Mouse (Mus musculus): ENCODE measurements around the gene Gm21970. TPM values are rescaled to one million over a fixed set of nuclear protein-coding genes. Genes with fewer than 3 reads are reported as not detected.

Gene Gm21970
- total RNA-seq, 2 experiments from 2014 or later: not detected

DNA sequence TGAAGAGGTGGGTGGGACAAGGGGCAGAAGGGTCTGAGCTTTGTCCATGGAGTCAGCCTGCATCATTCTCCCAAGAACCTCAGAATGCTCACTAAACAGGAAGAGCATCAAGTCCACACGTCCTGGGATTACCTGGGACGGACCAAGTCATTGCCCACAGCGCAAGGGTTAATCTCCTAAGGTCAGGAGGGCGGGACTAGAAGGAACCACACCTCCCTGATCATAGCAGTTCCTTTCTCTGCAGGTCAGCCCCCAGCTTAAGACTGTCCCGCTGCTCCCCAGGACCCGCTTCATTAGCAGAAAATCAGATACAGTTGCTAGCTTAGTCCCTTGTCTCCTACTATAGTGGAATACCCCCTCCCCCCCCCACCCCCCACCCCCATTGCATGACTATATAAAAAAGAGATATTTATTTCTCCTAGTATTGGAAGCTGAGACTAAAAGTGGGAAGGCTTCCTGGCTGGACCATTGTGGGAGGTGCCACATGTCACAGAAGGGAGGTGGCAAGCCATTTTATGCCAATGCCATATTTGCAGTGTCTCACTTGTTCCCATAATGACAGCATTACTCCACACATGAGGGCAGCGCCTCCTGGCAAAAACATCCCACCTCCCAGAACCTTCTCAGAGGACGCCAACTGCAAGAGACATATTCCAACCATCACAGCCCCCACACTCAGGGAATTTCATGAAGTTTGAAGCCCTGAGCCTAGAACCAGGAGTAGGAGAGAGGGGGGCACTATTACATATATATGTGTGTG lies 4.3 kb downstream of the Gm21970 start:
- intact Hi-C loops (cut with DNase I): no loop called here

GRCm38 (mm10) chr16:91396844-91397537 lies 5.5 kb downstream of the Gm21970 start:
- no peak for DNase-seq
- intact Hi-C loops (cut with DNase I): no loop called here

More for the DNA sequence above, 4.3 kb downstream of the Gm21970 start:
- DNase-seq: no peak

DNA sequence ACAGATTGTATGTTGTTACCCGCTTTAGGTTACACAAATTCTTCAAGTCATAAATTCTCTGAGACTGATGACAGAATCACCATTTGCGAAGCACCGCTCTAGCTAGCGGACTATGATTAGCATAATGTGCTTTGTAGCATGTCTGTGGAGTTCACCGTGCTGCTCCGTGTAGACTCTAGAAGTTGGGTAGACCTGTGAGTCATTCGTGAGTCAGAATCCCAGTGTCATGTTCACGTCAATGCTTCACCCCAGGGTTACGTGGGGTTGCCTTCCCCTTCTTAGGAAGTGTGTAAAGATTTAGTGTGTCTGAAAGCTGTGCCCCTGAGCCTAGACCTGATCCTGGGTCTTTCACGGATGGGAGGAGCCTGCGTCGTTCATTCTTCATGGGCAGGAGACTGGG lies 6.5 kb downstream of the Gm21970 start:
- DNase-seq: no peak
- intact Hi-C loops (cut with DNase I): no loop called here

DNA sequence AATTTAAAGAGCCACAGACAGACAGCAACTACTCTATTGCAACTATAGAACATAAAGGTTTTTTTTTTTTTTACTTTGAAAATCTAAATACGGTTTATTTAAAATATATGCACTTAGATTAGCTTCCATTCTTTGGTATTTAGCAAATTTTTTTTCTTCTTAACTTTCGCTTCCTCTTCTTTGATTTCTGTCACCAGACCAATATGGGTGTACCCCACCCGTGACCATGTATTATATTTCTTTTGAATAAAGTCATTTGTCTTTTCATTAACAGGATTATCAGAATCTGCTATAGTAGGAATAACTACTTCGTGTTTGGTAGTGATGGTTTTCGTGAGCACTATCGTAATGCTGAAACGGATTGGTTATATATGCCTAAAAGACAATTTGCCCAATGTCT lies 7.4 kb downstream of the Gm21970 start:
- intact Hi-C loops (cut with DNase I): no loop called here
- DNase-seq: no peak

DNA sequence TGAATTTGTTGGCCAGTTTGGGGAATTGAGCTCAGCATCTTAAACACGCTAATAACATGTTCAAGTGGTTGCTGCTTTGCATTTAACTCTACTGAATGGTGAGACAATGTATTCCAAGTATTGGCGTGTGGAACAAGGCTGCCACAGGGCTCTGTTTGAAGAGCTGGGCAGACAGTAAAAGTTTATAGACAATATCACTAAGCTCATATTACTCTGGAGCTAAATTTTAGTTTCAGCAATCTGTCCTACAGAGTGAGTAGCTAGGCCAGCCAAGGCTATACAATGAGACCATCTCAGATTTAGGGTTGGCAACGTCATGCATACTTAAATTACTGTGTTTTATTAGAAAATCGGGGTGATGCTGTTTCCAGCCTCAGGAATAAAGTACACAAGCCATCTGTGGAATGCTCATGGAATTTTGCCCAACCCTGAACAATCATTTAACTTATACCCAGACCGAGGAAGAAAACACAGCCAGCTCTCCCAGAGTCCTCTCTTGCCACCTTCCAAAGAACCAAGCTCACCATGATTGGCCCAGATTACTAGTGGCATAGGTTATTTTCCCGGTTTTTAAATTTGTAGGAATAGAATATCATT lies 10.1 kb downstream of the Gm21970 start:
- intact Hi-C loops (cut with DNase I): no loop called here
- no peak for DNase-seq

DNA sequence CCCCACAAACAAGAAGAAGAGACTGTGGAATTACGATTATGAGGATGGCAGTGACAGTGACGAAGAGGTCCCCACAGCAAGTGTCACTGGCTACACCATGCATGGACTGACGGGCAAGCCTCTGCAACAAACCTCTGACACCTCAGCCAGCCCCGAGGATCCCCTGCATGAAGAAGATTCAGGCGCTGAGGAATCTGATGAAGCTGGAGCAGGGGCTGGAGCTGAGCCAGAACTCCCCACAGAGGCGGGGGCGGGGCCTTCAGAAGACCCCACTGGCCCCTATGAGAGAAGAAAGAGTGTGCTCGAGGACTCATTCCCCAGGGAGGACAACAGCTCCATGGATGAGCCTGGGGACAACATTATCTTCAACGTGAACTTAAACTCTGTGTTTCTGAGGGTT lies 12.3 kb downstream of the Gm21970 start:
- DNase-seq: no peak
- intact Hi-C loops (cut with DNase I): no loop called here

DNA sequence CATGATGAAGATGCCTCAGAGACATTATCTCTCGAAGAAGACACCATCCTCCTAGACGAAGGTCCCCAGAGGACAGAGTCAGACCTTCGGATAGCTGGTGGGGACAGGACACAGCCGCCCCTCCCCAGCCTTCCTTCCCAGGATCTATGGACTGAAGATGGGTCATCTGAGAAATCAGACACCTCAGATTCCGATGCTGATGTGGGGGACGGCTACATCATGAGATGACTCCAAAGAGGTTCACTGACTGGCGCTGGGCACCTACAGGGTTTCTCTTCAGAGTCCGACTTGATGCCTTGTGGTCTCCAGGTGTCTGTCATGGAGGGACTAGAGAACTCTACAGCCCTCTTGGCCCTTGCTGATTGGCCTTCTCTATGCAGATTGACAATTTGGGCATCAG lies 12.7 kb downstream of the Gm21970 start:
- intact Hi-C loops (cut with DNase I): no loop called here
- DNase-seq: no peak

DNA sequence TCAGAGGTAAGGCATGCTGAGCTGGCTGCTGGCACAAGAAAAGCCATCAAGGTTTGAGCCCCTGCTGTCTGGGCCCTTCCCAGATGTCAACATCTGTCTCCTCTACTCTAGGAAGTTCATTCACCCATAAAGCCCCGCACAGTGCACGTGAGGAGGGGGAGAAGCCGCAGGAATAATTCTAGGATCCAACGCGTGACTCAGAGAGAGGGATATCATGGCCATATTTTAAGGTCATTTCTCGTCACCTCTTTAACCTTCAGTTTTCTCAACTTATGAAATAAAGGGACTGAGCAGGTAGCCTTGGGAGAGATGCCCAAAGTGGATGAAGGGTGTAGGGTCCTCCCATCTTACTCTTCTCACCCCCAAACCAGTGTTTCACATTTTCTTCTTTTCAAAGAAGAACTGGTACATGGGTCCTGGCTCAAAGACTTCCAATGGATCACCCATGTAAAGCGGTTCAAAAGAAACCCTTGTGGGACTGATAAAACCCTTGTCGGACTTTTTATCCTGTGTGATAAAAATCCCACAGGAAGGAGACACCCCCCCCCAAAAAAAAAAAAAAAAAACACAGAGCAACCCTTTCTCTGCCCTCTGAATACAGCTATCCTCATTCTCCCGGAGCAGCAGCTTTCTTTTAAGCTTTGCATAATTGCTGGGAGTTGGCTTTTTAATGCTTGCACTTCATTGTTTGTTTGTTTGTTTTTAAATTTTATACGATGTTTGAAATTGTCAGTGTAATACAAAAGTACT lies 13.5 kb downstream of the Gm21970 start:
- intact Hi-C loops (cut with DNase I): no loop called here
- no peak for DNase-seq

DNA sequence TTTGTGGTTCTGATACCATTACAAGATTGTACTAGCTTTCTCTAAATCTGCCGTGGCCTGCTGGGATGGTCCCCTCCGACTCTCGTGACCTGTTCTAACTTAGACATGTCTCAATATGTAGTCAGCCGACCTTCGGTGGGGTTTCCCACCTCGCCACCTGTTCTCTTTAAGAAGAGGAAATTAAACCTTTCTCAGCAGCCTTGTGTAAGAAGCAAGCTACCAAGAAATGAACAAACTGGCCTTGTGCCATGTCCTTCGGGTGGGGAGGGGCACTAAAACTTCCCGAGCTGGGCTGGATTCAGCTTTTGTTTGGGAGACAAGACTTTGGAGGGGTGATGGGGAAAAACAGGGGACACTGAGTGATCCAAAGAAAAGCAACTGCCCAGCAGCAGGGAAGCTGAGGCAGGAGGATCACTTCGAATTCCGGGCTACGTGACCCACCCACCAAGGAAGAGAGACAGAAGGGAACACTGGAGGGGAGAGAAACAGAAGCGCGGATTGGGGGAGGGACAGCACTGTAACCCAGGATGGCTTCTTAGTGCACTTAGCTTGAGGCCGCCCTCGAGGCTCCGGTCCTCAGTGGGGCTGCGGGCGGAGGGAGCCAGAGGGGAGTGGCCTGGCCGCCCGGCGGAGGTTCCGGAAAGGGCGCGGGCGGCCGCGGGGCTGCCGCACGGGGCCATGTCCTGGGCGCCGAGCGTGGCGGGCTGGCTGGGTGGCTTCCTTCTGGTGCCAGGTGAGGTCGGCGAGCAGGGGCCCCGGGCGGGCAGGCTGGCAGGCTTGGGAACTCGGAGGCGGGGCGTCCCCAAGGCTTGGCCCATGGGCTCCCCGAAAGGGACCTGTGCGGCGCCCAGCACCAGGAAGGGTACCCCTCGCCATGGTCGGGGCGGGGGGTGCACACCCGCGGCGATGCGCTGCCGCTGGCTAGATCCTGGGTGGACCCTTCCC lies 14.4 kb downstream of the Gm21970 start, which contains the start of gene Il10rb:
Gene Il10rb, plus strand, starts transcription at position 525 of the 945 bp plus-strand sequence.
- intact Hi-C loops (cut with DNase I): loop anchor here (1.0 to 2.0 kb wide), 2 partner anchors 35 to 43 kb away; no protein-coding TSS in a partner anchor

GRCm38 (mm10) chr16:91406585-91407220 lies 15.2 kb downstream of the Gm21970 start:
- DNase-seq: peak in 1 of 2 experiments; percentile 61
- intact Hi-C loops (cut with DNase I): loop anchor here (1.0 to 2.0 kb wide), 2 partner anchors 34 to 43 kb away; no protein-coding TSS in a partner anchor

More for the DNA sequence above, 14.4 kb downstream of the Gm21970 start, which contains the start of gene Il10rb:
- DNase-seq: peak; percentile 87 to 88

GRCm38 (mm10) chr16:91413102-91413844 lies 21.8 kb downstream of the Gm21970 start:
- intact Hi-C loops (cut with DNase I): loop anchor here (5.0 kb wide), 1 partner anchor 74 kb away; the partner anchor contains the start of gene Ifnar1
- DNase-seq: no peak

GRCm38 (mm10) chr16:91415391-91416189 lies 24.1 kb downstream of the Gm21970 start:
- no peak for DNase-seq
- intact Hi-C loops (cut with DNase I): no loop called here

DNA sequence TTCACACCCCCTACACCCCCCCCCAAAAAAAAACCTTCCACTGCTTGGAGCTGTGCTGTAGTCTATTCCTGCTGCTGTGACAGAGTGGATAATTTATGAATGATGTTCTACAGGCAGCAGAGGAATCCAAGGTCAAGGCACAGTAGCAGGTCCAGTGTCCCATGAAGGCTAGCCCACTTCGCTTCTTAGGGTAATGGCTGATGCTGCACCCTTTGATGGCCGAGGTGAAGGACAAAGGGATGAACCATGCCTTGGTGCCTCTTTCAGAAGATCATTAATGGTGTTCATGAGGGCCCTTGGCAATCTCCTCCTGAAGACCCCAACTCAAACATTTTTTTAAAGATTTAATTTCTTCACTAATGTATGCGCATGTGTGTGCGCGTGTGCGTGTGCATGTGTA lies 24.8 kb downstream of the Gm21970 start:
- intact Hi-C loops (cut with DNase I): no loop called here
- no peak for DNase-seq

GRCm38 (mm10) chr16:91416938-91417337 lies 25.4 kb downstream of the Gm21970 start:
- intact Hi-C loops (cut with DNase I): no loop called here
- peak; percentile 27 to 49 for DNase-seq

- intact Hi-C loops (cut with DNase I): no loop called here
- no peak for DNase-seq
These were observed 27.0 kb downstream of the Gm21970 start for GRCm38 (mm10) chr16:91418531-91418930.

- DNase-seq: no peak
- intact Hi-C loops (cut with DNase I): no loop called here
These were observed 34.3 kb downstream of the Gm21970 start for GRCm38 (mm10) chr16:91425816-91426215.

- no peak for DNase-seq
- intact Hi-C loops (cut with DNase I): no loop called here
These were observed 35.1 kb downstream of the Gm21970 start for GRCm38 (mm10) chr16:91426586-91426985.

Measured in heart, postnatal 14 days (tissue).